Mouse (Mus musculus): ENCODE data around the gene Gpr156. TPM values are rescaled to one million over a fixed set of nuclear protein-coding genes. Genes with fewer than 3 reads are reported as not detected.
"Not testable (repeated sequence)": the region's sequence is repeated elsewhere in the genome, so short reads cannot be mapped to it uniquely, and the experiment has no call there.

Gpr156 gene
- total RNA-seq, 2 experiments from 2014 or later = 0.05 TPM; not detected in 1

DNA sequence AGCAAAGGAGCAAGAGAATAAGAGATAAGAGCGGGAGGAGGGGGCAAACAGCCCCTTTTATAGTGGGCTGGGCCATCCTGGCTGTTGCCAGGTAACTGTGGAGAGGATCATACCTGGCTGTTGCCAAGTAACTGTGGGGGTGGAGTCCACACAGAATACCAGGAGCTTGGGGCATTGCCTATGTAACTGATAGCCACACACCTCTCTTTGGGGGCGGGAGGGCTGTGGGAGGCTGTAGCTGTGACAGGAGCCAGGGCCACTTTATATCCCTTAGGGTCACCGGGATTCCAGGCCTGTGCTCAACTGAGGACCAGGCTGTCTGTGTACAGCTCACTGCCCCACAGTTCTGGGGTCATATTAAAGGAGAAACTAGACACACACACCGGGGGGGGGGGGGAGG is 40.5 kb downstream of the Gpr156 start:
- DNase-seq = no peak

DNA sequence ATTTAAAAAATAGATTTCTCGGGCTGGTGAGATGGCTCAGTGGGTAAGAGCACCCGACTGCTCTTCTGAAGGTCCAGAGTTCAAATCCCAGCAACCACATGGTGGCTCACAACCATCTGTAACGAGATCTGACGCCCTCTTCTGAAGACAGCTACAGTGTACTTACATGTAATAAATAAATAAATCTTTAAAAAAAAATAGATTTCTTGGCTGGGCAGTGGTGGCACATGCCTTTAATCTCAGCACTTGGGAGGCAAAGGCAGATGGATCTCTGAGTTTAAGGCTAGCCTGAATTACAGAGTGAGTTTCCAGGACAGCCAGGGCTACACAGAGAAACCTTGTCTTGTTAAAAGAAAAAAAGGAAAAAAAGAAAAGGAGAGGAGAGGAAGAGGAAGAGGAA is 46.4 kb downstream of the Gpr156 start:
- DNase-seq = not testable (repeated sequence)

DNA sequence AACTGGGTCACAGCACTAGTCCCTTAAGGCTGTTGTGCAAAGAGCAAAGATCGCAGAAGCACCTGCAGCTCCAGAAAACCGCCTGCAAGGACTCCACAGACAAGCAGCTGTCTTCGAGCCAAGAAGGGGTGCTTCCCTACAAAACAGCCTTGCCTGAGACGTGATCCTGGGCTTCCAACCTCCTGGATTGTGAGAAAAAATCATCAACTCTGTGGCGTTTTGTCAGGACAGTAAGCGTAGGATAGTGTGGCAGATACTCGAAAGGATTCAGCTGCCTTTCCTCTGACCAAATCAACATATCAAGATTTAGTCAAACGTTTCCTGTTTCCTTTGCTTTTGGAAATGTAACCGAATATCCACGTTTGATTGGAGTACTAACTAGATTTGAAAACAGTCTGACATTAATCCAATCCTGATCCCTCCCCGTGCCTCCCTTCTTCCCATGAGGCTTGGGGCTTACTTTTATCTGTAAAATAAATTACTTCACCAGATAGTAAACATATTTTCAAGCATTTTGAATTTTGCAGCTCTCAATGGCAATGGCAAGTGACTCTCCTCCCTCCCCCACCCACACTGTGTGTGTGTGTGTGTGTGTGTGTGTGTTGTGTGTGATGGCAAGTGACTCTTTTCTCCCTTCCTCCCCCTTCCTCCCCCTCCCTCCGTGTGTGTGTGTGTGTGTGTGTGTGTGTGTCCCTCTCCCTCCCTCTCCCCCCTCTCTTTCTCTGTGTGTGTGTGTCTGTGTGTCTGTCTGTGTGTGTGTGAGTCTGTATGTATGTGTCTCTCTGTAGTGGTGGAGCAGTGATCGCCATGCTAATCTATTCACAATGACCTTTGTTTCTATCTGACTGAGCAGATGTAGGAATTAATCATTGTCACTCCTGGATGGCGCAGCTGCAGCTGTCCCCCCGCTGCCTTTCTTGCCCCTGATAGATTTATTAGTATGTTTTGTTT is 47.3 kb downstream of the Gpr156 start:
- peak in 1 of 2 experiments; percentile 47 for DNase-seq

- DNase-seq = no peak
These were observed 48.2 kb downstream of the Gpr156 start for GRCm38 (mm10) chr16:37964380-37965070.

DNA sequence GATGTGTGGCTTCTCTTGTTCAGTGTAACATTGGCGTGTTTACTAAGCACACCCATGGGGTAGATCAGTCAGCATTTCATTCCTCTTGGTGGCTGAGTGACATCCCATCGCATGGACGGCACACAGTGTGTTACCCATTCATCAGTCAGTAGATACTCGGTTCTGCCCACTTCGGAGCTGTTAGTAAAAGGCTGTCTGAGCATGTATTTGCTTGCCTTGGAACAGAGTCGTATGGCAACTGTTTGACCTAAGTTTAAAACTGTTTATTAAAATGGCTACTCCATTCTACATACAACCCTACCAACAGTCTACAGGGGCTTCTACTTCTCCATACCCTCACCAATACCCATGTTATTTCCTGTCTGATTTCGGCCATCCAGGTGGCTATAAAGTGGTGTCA is 50.6 kb downstream of the Gpr156 start:
- no peak for DNase-seq

DNA sequence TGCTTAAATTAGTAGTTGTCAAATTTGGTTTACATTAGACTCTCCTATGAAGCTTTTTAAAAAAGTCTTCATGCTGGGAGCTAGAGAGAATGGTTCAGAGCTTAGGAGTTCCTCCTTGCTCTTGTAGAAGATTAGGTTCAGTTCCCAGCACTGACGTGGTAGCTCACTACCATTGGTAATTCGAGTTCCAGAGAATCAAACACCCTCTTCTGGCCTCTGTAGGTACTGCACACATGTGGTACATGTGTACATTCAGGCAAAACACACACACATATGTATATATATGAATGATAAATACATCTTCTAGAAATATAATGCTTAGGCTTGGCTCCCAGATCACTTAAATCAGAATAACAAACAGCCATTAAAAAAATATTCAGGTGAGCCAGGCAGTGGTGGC is 51.1 kb downstream of the Gpr156 start:
- no peak for DNase-seq

GRCm38 (mm10) chr16:37971522-37971921 is 55.2 kb downstream of the Gpr156 start:
- DNase-seq = no peak

DNA sequence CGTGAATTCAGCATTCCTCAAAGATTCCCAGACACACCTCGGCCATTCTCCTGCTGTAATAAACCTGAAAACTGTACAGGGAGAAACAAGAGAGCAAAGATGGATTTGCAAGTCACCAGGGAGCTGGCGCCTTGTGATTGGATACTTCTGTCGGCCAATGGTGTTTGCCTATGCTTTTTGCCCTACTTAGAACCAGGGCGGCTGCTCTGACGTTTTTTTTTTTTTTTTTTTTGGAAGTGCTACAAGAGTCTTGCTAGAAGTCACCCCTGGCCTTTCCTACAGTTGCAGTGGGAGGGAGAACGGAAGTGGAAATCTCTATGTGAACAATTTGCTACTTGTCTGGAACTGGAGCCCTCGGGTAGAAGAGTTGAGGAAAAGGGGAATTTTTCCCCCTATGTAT is 56.1 kb downstream of the Gpr156 start:
- DNase-seq = no peak

DNA sequence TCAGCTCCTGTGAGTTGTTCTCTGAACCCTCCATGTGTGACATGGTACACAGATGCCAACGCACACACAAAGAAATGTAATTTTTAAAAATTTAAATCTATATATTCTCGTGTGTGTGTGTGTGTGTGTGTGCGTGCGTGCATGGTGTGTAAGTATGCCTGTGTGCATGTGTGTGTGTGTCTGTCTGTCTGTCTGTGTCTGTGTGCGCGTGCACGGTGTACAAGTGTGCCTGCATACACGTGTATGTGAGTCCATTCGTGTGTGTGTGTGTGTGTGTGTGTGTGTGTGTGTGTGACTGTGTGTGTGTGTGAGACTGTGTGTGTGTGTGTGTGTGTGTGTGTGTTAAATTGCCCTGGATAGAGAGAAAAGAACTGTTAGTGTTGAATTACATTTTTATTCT is 56.9 kb downstream of the Gpr156 start:
- DNase-seq = not testable (repeated sequence)

DNA sequence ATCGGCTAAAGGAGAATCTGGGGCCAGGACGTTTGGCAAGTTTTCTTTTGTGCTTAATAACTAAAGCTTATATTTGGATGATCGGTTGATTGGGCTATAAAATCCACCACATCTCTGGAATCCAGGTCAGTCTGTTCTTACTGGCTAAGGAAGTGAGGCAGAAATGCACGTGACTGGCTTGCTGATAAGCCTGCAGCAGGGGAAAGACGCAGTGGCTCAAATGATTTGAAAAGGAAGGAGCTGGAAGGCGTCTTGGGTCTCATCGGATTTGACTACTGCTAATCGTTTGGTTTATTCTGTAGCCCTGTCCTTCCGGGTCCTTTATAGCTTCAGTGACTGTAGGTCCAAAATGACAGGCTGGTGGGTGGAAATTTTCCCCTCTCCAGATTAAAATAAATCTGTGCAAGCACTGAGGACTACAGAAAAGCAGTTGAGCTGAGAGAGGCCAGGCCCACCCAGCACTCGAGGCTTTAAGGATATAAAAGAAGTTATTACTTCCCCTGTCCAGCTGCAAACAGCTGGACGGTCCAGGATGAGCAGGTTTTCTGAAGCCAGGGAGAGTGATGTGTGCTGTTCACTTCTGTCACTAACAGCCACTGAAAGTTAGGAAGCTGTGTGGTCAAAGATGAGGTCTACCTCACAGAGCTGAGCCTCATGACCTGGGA is 57.7 kb downstream of the Gpr156 start:
- peak; percentile 56 to 62 for DNase-seq

GRCm38 (mm10) chr16:37974520-37975340 is 58.4 kb downstream of the Gpr156 start:
- DNase-seq = peak; percentile 57 to 72

DNA sequence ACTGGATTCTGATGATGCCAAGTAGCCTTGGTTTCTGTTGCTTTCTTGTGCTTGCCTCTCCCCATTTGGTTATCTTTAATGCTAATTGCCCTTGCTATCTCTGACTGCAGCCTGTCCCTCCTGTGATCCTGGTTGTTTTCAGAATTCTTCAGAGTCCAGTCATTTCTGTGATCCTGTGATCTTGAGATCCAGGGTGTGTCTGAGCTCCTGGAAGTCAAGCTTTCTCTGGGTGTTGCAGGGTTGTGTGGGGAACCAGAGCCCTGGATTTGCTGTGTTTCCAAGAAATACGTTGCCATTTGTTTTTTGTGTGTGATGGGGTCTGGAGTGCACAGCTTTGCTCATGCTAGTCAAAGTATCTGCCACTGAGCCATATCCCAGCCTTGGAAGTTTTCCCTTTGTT is 65.6 kb downstream of the Gpr156 start:
- DNase-seq = no peak

DNA sequence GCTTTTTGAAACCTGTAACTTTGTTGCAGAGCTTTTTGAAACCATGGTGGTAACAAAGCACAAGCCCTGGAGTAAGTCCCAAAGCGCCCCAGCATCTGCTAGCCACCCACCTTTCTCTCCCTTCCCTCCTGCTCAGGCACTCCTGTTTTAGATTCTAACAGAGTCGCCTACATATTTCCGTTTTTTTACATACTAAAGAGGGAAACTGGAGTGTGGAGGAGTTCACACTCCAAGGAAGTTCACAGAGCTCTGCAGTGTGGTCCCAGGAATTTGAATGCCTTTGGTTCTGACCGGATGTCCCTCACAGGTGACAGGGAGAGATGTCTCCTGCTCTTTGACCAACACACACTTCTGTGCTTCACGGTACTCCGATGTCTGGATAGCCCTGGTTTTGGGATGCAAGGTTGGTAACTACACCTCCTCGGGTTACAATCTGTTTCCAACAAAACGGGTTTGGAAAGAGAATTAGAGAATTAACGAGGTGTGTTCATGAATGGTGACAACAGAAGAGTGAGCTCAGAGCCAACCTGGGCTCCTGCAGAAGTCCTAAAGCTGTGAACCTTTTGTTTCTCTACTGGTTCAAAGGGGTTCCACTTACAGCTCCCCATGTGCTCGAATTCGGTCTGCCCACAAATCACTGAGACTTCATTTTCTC is 72.0 kb downstream of the Gpr156 start:
- no peak for DNase-seq

DNA sequence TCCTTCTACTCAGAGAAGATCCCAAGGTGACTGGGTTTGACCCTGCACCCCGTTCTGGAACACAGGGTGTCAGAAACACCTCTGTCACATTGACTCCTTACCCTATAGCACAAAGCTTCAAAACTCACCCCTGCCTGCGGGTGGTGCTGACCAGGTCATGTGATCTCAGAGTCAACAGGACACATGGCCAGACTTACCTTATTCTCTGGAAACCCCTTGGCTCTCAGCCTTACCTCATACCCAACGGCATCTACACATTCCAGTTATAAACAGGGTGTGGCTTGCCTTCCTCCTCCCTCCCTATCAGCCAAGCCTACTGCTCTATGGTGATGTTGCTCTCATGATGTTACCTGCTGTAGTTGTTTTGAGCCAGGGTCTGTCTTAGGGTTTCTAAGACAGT is 73.5 kb downstream of the Gpr156 start:
- no peak for DNase-seq

- DNase-seq = no peak
These were observed 74.5 kb downstream of the Gpr156 start for GRCm38 (mm10) chr16:37990553-37991344.

- DNase-seq = no peak
These were observed 76.5 kb downstream of the Gpr156 start for GRCm38 (mm10) chr16:37992806-37993205.

- DNase-seq = peak; percentile 79 to 81
These were observed 78.4 kb downstream of the Gpr156 start for GRCm38 (mm10) chr16:37994647-37995046.

- DNase-seq = no peak
These were observed 81.5 kb downstream of the Gpr156 start for GRCm38 (mm10) chr16:37997771-37998170.

DNA sequence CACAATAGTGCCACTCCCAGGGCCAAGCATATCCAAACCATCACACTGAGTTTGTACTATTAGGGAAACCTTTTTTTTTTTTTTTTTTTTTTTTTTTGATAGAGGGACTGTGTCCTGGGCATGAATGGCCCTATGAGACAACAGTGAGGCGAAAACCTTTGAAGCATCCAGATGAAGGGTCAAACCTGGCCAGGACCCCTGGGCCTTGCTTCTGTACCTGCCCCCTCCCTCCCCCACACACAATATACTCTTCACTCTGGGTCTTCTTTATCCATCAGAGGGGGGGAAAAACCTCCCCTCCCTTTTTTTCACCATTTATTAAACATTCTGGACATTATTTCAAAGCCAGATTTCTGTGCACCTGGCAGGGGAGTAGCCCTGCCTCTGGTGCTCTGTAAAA is 83.5 kb downstream of the Gpr156 start:
- DNase-seq = no peak

DNA sequence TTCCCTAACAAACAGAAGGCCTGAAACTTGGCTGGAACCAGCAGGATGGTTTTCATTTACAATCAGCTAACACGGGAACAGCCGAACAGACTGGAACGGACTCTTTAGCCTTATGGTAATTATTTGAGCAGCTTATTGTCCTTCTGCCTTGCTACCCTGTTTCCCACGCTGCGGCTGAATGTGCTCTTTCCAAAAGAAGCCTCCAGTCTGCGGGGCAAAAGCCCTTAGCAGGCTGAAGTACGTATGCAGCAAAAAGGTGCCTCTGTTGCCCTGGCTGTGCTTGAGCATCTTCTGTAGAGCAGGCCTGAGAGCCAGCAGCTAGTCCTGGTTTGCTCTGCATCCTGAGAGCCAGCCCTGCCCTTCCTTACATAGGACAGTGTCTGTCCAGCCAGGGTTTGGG is 83.9 kb downstream of the Gpr156 start:
- DNase-seq = no peak

DNA sequence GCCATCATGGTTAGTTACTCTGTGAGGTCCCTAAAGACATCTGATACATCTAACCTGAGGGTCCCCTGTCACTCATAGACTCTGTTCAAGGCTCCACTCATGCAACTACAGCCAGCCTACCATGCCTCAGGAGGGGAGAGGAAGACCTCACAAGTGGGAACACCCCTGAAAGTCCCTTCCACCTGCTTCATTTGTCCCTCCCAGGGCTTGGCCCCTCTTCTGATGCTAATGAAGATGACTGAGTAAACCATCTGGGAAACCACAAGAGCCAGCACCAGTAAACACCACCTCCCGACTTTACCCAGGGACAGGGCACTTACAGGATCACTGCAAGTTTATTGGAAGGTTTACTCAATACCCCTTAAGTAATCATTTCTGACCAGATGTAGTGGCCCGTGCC is 85.5 kb downstream of the Gpr156 start:
- DNase-seq = no peak
